9 mouse cellular contexts compared by ENCODE assay signal in genomic region chr13:76484086-76484709, GRCm38 (mm10).
DNase-seq lines count a peak whose midpoint lies in the region; ATAC-seq and TF ChIP-seq lines count a peak whose summit lies in the region.
"Had no signal": no experiment of that assay in that cellular context is flagged by ENCODE, and none has a peak within 500 bp of the region (broad histone marks: within the 10 kb centered on the region; RNA-seq: fewer than 3 reads in every experiment).

No protein-coding gene starts in this region.

- no peaks in the 10 kb centered on the region for H3K27me3 ChIP-seq in liver, postnatal 0 days (ENCODE audit: insufficient read depth, low read length)
- no peaks in the 10 kb centered on the region for H3K27me3 ChIP-seq in hindbrain, embryonic 15.5 days
- H3K27me3 ChIP-seq: limb, embryonic 15.5 days had no signal

- H3K27ac ChIP-seq in liver, postnatal 0 days (ENCODE audit: low read depth), result no peak overlapping the region
- H3K27ac ChIP-seq in hindbrain, embryonic 15.5 days (replicated peaks), result no peak overlapping the region
- H3K27ac ChIP-seq: limb, embryonic 15.5 days had no signal

- no peak overlapping the region for H3K4me2 ChIP-seq in liver, postnatal 0 days (ENCODE audit: low read depth, low read length)
- no peak overlapping the region for H3K4me2 ChIP-seq in hindbrain, embryonic 15.5 days
- H3K4me2 ChIP-seq: limb, embryonic 15.5 days had no signal

- no peak overlapping the region for H3K4me3 ChIP-seq in liver, postnatal 0 days (ENCODE audit: low read depth, low read length)
- H3K4me3 ChIP-seq in hindbrain, embryonic 15.5 days, result no peak overlapping the region
- H3K4me3 ChIP-seq: limb, embryonic 15.5 days had no signal

- no peak for ATAC-seq in liver, postnatal 0 days
- ATAC-seq in hindbrain, embryonic 15.5 days (ENCODE audit: low FRiP score, low read depth), result peak; percentile 42
- peak; percentile 78 for ATAC-seq in megakaryocyte-erythroid progenitor cell, adult 5-6 weeks (replicated peaks; ENCODE audit: low FRiP score, low TSS enrichment, poor library complexity, severe bottlenecking)

- H3K4me1 ChIP-seq in liver, postnatal 0 days (ENCODE audit: insufficient read depth), result no peaks in the 10 kb centered on the region
- no peaks in the 10 kb centered on the region; the same call in 1 of the 2 replicates for H3K4me1 ChIP-seq in hindbrain, embryonic 15.5 days (replicated peaks)
- H3K4me1 ChIP-seq: limb, embryonic 15.5 days had no signal

- no peaks in the 10 kb centered on the region for H3K36me3 ChIP-seq in liver, postnatal 0 days (replicated peaks; ENCODE audit: insufficient read depth, low read length)
- no peaks in the 10 kb centered on the region for H3K36me3 ChIP-seq in hindbrain, embryonic 15.5 days
- H3K36me3 ChIP-seq: limb, embryonic 15.5 days had no signal

- 27% methylated on average over 2 of the region's 2 CpGs for WGBS in liver, postnatal 0 days (ENCODE audit: insufficient replicate concordance)
- WGBS in hindbrain, embryonic 15.5 days, result 32% methylated on average over 2 of the region's 2 CpGs

- H3K9me3 ChIP-seq in liver, postnatal 0 days (ENCODE audit: low read length), result no peaks in the 10 kb centered on the region
- no peaks in the 10 kb centered on the region for H3K9me3 ChIP-seq in hindbrain, embryonic 15.5 days
- H3K9me3 ChIP-seq: limb, embryonic 15.5 days had no signal

- no peak overlapping the region for H3K9ac ChIP-seq in liver, postnatal 0 days (replicated peaks)
- H3K9ac ChIP-seq in hindbrain, embryonic 15.5 days, result no peak overlapping the region
- H3K9ac ChIP-seq: limb, embryonic 15.5 days had no signal

- DNase-seq in liver, result peak; percentile 38
- DNase-seq in liver, postnatal 0 days, result no peak
- DNase-seq in cerebellum, postnatal 14 days, result peak; percentile 27 to 36
- no peak for DNase-seq in layer of hippocampus, adult 9-11 months
- no peak for DNase-seq in layer of hippocampus, postnatal 14 days (ENCODE audit: low spot score in 2 of 2)
- DNase-seq in spleen, adult 18-20 months, result no peak

- TF ChIP-seq EP300 in liver, postnatal 0 days (IDR thresholded peaks at IDR 0.05; ENCODE audit: low read depth), result no peak

- TF ChIP-seq CTCF in liver, postnatal 0 days (IDR thresholded peaks at IDR 0.05; ENCODE audit: low read depth), result no peak

Comparison
In these comparisons a context has a peak if more than half of its experiments do, and no peak if none do; other contexts are left out.
1. DNase-seq: peak in liver (single experiment) and cerebellum, postnatal 14 days (2 of 2); none in liver, postnatal 0 days (single experiment), layer of hippocampus, adult 9-11 months (single experiment), layer of hippocampus, postnatal 14 days (0 of 2) and spleen, adult 18-20 months (0 of 2).